Mouse (Mus musculus): ENCODE data around the gene Fndc5. TPM values are rescaled to one million over a fixed set of nuclear protein-coding genes. Genes with fewer than 3 reads are reported as not detected.

The Fndc5 gene
- polyA plus RNA-seq, 1 experiment from 2014 or later = 1.4 TPM

GRCm38 (mm10) chr4:129149321-129149720 lies 12.5 kb downstream of the Fndc5 start:
- H3K36me3 ChIP-seq (ENCODE audit: control insufficient read depth, insufficient read depth, low read length) = no peaks in the 10 kb centered on the region; the same call in 1 of the 2 replicates
- no peaks in the 10 kb centered on the region for H3K4me1 ChIP-seq (replicated peaks; ENCODE audit: control insufficient read depth, insufficient read depth, low read length)
- H3K9ac ChIP-seq (ENCODE audit: low read length) = no peak overlapping the region
- H3K9me3 ChIP-seq (ENCODE audit: control insufficient read depth, low read length) = no peaks in the 10 kb centered on the region
- DNase-seq (ENCODE audit: low spot score) (no peak), ATAC-seq (replicated peaks; ENCODE audit: low FRiP score) (no peak)
- no peak overlapping the region for H3K4me2 ChIP-seq (ENCODE audit: low read depth, low read length, severe bottlenecking)
- H3K27ac ChIP-seq (ENCODE audit: low read depth, low read length) = no peak overlapping the region
- no peak overlapping the region for H3K4me3 ChIP-seq (ENCODE audit: low read depth, low read length)
- WGBS = 81% methylated on average over 1 of the region's 1 CpGs
- no peaks in the 10 kb centered on the region for H3K27me3 ChIP-seq (ENCODE audit: control insufficient read depth, insufficient read depth, low read length)

- Histone ChIP-seq H3K4me1 (replicated peaks; ENCODE audit: control insufficient read depth, insufficient read depth, low read length) (no peaks in the 10 kb centered on the region), H3K4me2 (ENCODE audit: low read depth, low read length, severe bottlenecking) (no peak overlapping the region), H3K9me3 (ENCODE audit: control insufficient read depth, low read length) (no peaks in the 10 kb centered on the region), H3K4me3 (ENCODE audit: low read depth, low read length) (no peak overlapping the region), H3K27ac (ENCODE audit: low read depth, low read length) (no peak overlapping the region), H3K27me3 (ENCODE audit: control insufficient read depth, insufficient read depth, low read length) (no peaks in the 10 kb centered on the region), H3K9ac (ENCODE audit: low read length) (no peak overlapping the region), H3K36me3 (ENCODE audit: control insufficient read depth, insufficient read depth, low read length) (no peaks in the 10 kb centered on the region; the same call in 1 of the 2 replicates)
- ATAC-seq (replicated peaks; ENCODE audit: low FRiP score) (no peak), DNase-seq (ENCODE audit: low spot score) (no peak)
- 96% methylated on average over 4 of the region's 4 CpGs for WGBS
Measured at GRCm38 (mm10) chr4:129151276-129151811, 14.5 kb downstream of the Fndc5 start.

- DNase-seq (ENCODE audit: low spot score) (no peak), ATAC-seq (replicated peaks; ENCODE audit: low FRiP score) (no peak)
- Histone ChIP-seq H3K27ac (ENCODE audit: low read depth, low read length) (no peak overlapping the region), H3K9ac (ENCODE audit: low read length) (no peak overlapping the region), H3K4me2 (ENCODE audit: low read depth, low read length, severe bottlenecking) (no peak overlapping the region), H3K36me3 (ENCODE audit: control insufficient read depth, insufficient read depth, low read length) (no peaks in the 10 kb centered on the region), H3K9me3 (ENCODE audit: control insufficient read depth, low read length) (no peaks in the 10 kb centered on the region), H3K4me1 (replicated peaks; ENCODE audit: control insufficient read depth, insufficient read depth, low read length) (no peaks in the 10 kb centered on the region), H3K4me3 (ENCODE audit: low read depth, low read length) (no peak overlapping the region), H3K27me3 (ENCODE audit: control insufficient read depth, insufficient read depth, low read length) (no peaks in the 10 kb centered on the region)
- 93% methylated on average over 5 of the region's 5 CpGs for WGBS
Measured at GRCm38 (mm10) chr4:129157541-129157940, 20.7 kb downstream of the Fndc5 start.

- Histone ChIP-seq H3K9ac (ENCODE audit: low read length) (no peak overlapping the region), H3K4me1 (replicated peaks; ENCODE audit: control insufficient read depth, insufficient read depth, low read length) (no peaks in the 10 kb centered on the region), H3K4me3 (ENCODE audit: low read depth, low read length) (no peak overlapping the region), H3K4me2 (ENCODE audit: low read depth, low read length, severe bottlenecking) (no peak overlapping the region), H3K36me3 (ENCODE audit: control insufficient read depth, insufficient read depth, low read length) (no peaks in the 10 kb centered on the region), H3K9me3 (ENCODE audit: control insufficient read depth, low read length) (no peaks in the 10 kb centered on the region), H3K27me3 (ENCODE audit: control insufficient read depth, insufficient read depth, low read length) (no peaks in the 10 kb centered on the region), H3K27ac (ENCODE audit: low read depth, low read length) (no peak overlapping the region)
- DNase-seq (ENCODE audit: low spot score) (no peak), ATAC-seq (replicated peaks; ENCODE audit: low FRiP score) (no peak)
- 79% methylated on average over 3 of the region's 3 CpGs for WGBS
Measured at GRCm38 (mm10) chr4:129158549-129158948, 21.8 kb downstream of the Fndc5 start.

GRCm38 (mm10) chr4:129161076-129161475 lies 24.3 kb downstream of the Fndc5 start:
- Histone ChIP-seq H3K4me1 (replicated peaks; ENCODE audit: control insufficient read depth, insufficient read depth, low read length) (no peaks in the 10 kb centered on the region), H3K27ac (ENCODE audit: low read depth, low read length) (no peak overlapping the region), H3K27me3 (ENCODE audit: control insufficient read depth, insufficient read depth, low read length) (no peaks in the 10 kb centered on the region), H3K4me2 (ENCODE audit: low read depth, low read length, severe bottlenecking) (no peak overlapping the region), H3K9ac (ENCODE audit: low read length) (no peak overlapping the region), H3K36me3 (ENCODE audit: control insufficient read depth, insufficient read depth, low read length) (no peaks in the 10 kb centered on the region), H3K4me3 (ENCODE audit: low read depth, low read length) (no peak overlapping the region), H3K9me3 (ENCODE audit: control insufficient read depth, low read length) (no peaks in the 10 kb centered on the region)
- WGBS = 94% methylated on average over 1 of the region's 1 CpGs
- DNase-seq (ENCODE audit: low spot score) = no peak
- ATAC-seq (replicated peaks; ENCODE audit: low FRiP score) = no peak

- H3K36me3 ChIP-seq (ENCODE audit: control insufficient read depth, insufficient read depth, low read length) = no peaks in the 10 kb centered on the region
- ATAC-seq (replicated peaks; ENCODE audit: low FRiP score) = no peak
Measured at GRCm38 (mm10) chr4:129161581-129162255, 24.9 kb downstream of the Fndc5 start.

GRCm38 (mm10) chr4:129172529-129172928 lies 35.7 kb downstream of the Fndc5 start:
- DNase-seq (ENCODE audit: low spot score) (no peak), ATAC-seq (replicated peaks; ENCODE audit: low FRiP score) (no peak)
- WGBS = 81% methylated on average over 1 of the region's 1 CpGs
- peaks cover 6% of the 10 kb centered on the region; the same call in 1 of the 2 replicates for H3K36me3 ChIP-seq (ENCODE audit: control insufficient read depth, insufficient read depth, low read length)
- H3K27ac ChIP-seq (ENCODE audit: low read depth, low read length) = no peak overlapping the region
- no peaks in the 10 kb centered on the region for H3K4me1 ChIP-seq (replicated peaks; ENCODE audit: control insufficient read depth, insufficient read depth, low read length)
- no peak overlapping the region for H3K4me3 ChIP-seq (ENCODE audit: low read depth, low read length)
- no peaks in the 10 kb centered on the region for H3K9me3 ChIP-seq (ENCODE audit: control insufficient read depth, low read length)
- no peaks in the 10 kb centered on the region for H3K27me3 ChIP-seq (ENCODE audit: control insufficient read depth, insufficient read depth, low read length)
- H3K4me2 ChIP-seq (ENCODE audit: low read depth, low read length, severe bottlenecking) = no peak overlapping the region
- no peak overlapping the region for H3K9ac ChIP-seq (ENCODE audit: low read length)

More at GRCm38 (mm10) chr4:129161581-129162255, 24.9 kb downstream of the Fndc5 start:
- no peak for DNase-seq (ENCODE audit: low spot score)
- H3K4me2 ChIP-seq (ENCODE audit: low read depth, low read length, severe bottlenecking) = no peak overlapping the region
- H3K27me3 ChIP-seq (ENCODE audit: control insufficient read depth, insufficient read depth, low read length) = no peaks in the 10 kb centered on the region
- 82% methylated on average over 4 of the region's 4 CpGs for WGBS
- no peaks in the 10 kb centered on the region for H3K9me3 ChIP-seq (ENCODE audit: control insufficient read depth, low read length)
- no peak overlapping the region for H3K4me3 ChIP-seq (ENCODE audit: low read depth, low read length)
- H3K27ac ChIP-seq (ENCODE audit: low read depth, low read length) = no peak overlapping the region
- no peak overlapping the region for H3K9ac ChIP-seq (ENCODE audit: low read length)
- H3K4me1 ChIP-seq (replicated peaks; ENCODE audit: control insufficient read depth, insufficient read depth, low read length) = no peaks in the 10 kb centered on the region

GRCm38 (mm10) chr4:129179560-129179959 lies 42.8 kb downstream of the Fndc5 start:
- Histone ChIP-seq H3K4me2 (ENCODE audit: low read depth, low read length, severe bottlenecking) (no peak overlapping the region), H3K27ac (ENCODE audit: low read depth, low read length) (no peak overlapping the region), H3K9ac (ENCODE audit: low read length) (no peak overlapping the region), H3K27me3 (ENCODE audit: control insufficient read depth, insufficient read depth, low read length) (no peaks in the 10 kb centered on the region), H3K9me3 (ENCODE audit: control insufficient read depth, low read length) (no peaks in the 10 kb centered on the region), H3K4me3 (ENCODE audit: low read depth, low read length) (no peak overlapping the region), H3K36me3 (ENCODE audit: control insufficient read depth, insufficient read depth, low read length) (no peaks in the 10 kb centered on the region; the same call in 1 of the 2 replicates), H3K4me1 (replicated peaks; ENCODE audit: control insufficient read depth, insufficient read depth, low read length) (no peaks in the 10 kb centered on the region)
- no peak for ATAC-seq (replicated peaks; ENCODE audit: low FRiP score)
- DNase-seq (ENCODE audit: low spot score) = no peak
- WGBS = 78% methylated on average over 1 of the region's 1 CpGs

Measured in forebrain, embryonic 11.5 days (tissue).